Mouse (Mus musculus) limb, embryonic 12.5 days (tissue): ENCODE measurements at regions not wholly inside any gene's neighbourhood (a gene's known extent, or its start where the extent isn't known, plus 50 kb on each side); places are given as distances from the start of the nearest gene placed in this dataset.
A peak's percentile ranks its signal among the peaks of the same experiment; 100 is the strongest.

Experiments
- ATAC-seq: fragments of 200-750 bp; cut with Nextera tagmentation; 2 replicates; pipeline ENCODE4 v1.8.0; 2017; ENCODE audit warnings: low read depth, moderate TSS enrichment; ENCODE audit not compliant: insufficient number of reproducible peaks, insufficient read depth, low FRiP score, low TSS enrichment
- H3K27ac ChIP-seq: fragments of 300-500 bp; sonication (generic); 2 replicates; pipeline ENCODE4 v1.5.1; 2016; ENCODE audit warnings: mild to moderate bottlenecking, moderate library complexity
- H3K27me3 ChIP-seq: fragments of 300-500 bp; sonication (generic); 2 replicates; pipeline ENCODE4 v1.6.1; 2016; ENCODE audit warnings: mild to moderate bottlenecking, moderate library complexity
- H3K36me3 ChIP-seq: fragments of 300-500 bp; sonication (generic); 2 replicates; pipeline ENCODE4 v1.6.1; 2016; ENCODE audit warnings: mild to moderate bottlenecking, moderate library complexity
- H3K4me1 ChIP-seq: fragments of 300-500 bp; sonication (generic); replicated peaks from 2 replicates; pipeline ENCODE4 v1.6.1; 2016
- H3K4me2 ChIP-seq: fragments of 300-500 bp; sonication (generic); 2 replicates; pipeline ENCODE4 v1.6.1; 2016; ENCODE audit warnings: mild to moderate bottlenecking, moderate library complexity
- H3K4me3 ChIP-seq: fragments of 300-500 bp; sonication (generic); replicated peaks from 2 replicates; pipeline ENCODE4 v1.5.1; 2016; ENCODE audit warnings: mild to moderate bottlenecking
- H3K9ac ChIP-seq: fragments of 300-500 bp; sonication (generic); replicated peaks from 2 replicates; pipeline ENCODE4 v1.6.1; 2016; ENCODE audit warnings: mild to moderate bottlenecking, moderate library complexity
- H3K9me3 ChIP-seq: fragments of 300-500 bp; sonication (generic); 2 replicates; pipeline ENCODE4 v1.6.1; 2016; ENCODE audit warnings: mild to moderate bottlenecking, moderate library complexity
- WGBS: fragments of 180-500 bp; shearing (Covaris S2); methylation state at CpG from one replicate; pipeline ENCODE4 v1.1.7; 2016; 5-methylcytosine and 5-hydroxymethylcytosine counted together

DNA sequence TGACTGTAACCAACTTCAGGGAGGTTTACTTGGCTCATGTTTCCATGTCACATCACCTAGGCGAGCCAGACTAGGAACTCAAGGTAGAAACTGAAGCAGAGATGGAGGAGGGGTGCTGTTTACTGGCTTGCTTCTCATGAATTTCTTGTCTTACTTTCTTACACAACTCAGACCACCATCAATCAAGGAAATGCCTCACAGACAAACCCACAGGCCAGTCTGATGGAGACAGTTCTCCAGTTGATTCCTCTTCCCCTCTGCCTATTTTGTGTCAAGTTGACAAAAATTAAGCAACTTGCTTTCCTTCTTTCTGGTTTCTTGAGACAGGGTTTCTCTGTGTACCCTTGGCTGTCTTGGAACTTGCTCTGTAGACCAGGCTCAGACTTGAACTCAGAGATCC lies 83.8 kb upstream of the Phip start:
- Histone ChIP-seq H3K4me1 (no peaks in the 10 kb centered on the region), H3K9ac (no peak overlapping the region), H3K36me3 (no peaks in the 10 kb centered on the region), H3K4me2 (no peak overlapping the region), H3K27ac (no peak overlapping the region), H3K27me3 (no peaks in the 10 kb centered on the region), H3K4me3 (no peak overlapping the region), H3K9me3 (no peaks in the 10 kb centered on the region)
- 65% methylated on average over 1 of the region's 1 CpGs for WGBS
- no peak for ATAC-seq

DNA sequence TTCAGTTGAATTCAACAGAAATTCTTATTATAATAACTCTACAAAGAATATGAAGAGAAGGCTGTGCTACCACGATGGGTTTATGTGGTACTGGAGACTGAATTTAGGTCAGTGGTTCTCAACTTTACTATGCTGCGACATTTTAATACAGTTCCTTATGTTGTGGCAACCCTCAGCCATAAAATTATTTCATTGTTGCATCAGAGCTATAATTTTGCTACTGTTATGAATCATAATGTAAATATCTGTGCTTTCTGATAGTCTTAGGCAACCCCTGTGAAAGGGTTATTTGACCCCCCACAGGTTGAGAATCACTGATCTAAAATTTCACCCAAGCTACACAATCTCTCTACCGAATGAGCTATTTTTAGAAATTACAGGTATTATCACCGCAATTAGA lies 80.9 kb upstream of the Phip start:
- WGBS: 95% methylated on average over 4 of the region's 4 CpGs
- H3K4me3 ChIP-seq: no peak overlapping the region
- H3K27ac ChIP-seq: no peak overlapping the region
- no peak overlapping the region for H3K9ac ChIP-seq
- ATAC-seq: no peak
- no peaks in the 10 kb centered on the region for H3K9me3 ChIP-seq
- no peaks in the 10 kb centered on the region for H3K27me3 ChIP-seq
- no peaks in the 10 kb centered on the region for H3K36me3 ChIP-seq
- no peaks in the 10 kb centered on the region for H3K4me1 ChIP-seq
- no peak overlapping the region for H3K4me2 ChIP-seq

DNA sequence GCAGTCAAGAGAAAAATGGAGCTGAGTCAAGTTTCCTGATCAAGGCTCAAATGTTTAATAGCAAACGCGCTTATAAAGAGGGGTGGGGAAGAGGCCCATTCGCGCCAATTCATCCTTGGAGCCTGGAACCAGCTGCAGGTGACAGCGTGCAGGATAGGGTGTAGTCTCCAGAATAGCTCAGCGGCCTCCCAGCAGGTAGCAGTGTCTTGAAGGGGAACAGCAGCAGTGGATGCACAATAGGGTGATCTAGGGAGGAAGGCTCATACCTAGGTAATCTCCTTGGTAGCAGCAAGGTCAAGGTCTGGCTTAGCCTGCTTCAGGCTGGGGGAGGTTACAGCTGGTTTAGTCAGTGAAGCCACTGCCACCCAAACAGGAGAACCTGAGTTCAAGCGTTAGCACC lies 76.3 kb upstream of the Phip start:
- no peak overlapping the region for H3K4me3 ChIP-seq
- no peak overlapping the region for H3K27ac ChIP-seq
- 83% methylated on average over 7 of the region's 7 CpGs for WGBS
- no peaks in the 10 kb centered on the region for H3K36me3 ChIP-seq
- no peak overlapping the region for H3K9ac ChIP-seq
- H3K4me2 ChIP-seq: no peak overlapping the region
- H3K9me3 ChIP-seq: no peaks in the 10 kb centered on the region
- H3K4me1 ChIP-seq: 0 out of 2 replicates have a peak, but pooled peaks cover 4% of the 10 kb centered on the region
- no peak for ATAC-seq
- no peaks in the 10 kb centered on the region for H3K27me3 ChIP-seq

DNA sequence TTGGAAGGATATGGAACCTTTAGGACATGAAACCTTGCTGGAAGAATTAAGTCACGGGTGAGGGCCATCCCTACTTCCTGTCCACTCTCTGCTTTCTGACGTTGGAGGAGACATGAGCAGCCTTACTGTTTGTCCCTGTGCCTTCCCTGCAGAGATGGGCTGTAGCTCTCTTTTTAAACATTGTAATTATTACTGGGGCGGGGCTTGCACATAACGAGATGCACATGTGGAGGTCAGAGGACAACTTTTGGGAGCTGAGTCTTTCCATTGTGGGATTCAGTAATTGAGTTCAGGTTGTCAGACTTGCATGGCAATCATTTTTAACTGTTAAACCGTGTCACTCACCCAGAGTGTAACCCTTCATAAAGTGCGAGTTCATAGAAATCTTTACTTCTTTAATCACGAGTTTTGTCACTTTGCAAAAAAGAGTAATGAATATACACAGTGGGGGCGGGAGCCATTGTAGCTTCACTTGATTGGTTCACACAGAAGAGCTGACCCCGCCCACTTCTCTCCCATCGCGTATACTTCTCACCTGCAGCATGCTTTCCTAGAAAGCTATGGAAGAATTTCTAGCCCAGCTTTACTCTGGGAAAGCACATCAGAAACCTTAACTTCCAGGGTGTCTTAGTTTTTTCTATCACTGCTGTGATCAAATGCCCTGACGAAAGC lies 72.4 kb upstream of the Phip start:
- Histone ChIP-seq H3K9me3 (no peaks in the 10 kb centered on the region), H3K9ac (no peak overlapping the region), H3K4me3 (no peak overlapping the region), H3K27ac (no peak overlapping the region), H3K4me2 (peak overlapping the region; percentile 19; the same call in 1 of the 2 replicates), H3K36me3 (no peaks in the 10 kb centered on the region), H3K27me3 (no peaks in the 10 kb centered on the region), H3K4me1 (0 out of 2 replicates have a peak, but pooled peaks cover 4% of the 10 kb centered on the region)
- 35% methylated on average over 12 of the region's 12 CpGs for WGBS
- 0 out of 2 replicates have a peak, but pooled peaks have one; percentile 39 for ATAC-seq

DNA sequence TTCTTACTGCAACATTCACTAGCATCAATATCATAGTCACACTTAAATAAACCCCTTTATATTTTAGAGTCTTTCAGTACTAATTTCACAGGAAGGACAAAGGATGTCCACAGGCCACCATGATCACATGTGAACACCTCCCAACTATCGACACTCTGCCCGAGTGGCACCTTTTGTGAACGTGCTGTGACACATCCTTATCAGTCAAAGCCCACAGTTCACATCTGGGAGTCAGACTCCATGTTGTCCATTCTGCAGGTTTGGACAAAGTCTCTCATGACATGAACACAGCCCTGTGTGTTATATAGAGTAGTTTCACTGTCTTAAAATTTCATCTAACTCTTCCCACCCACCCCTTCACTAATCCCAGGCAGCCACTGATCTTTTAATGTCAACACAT lies 70.7 kb upstream of the Phip start:
- Histone ChIP-seq H3K4me2 (no peak overlapping the region), H3K27me3 (no peaks in the 10 kb centered on the region), H3K4me3 (no peak overlapping the region), H3K27ac (no peak overlapping the region), H3K9ac (no peak overlapping the region), H3K4me1 (0 out of 2 replicates have a peak, but pooled peaks cover 4% of the 10 kb centered on the region), H3K9me3 (no peaks in the 10 kb centered on the region), H3K36me3 (no peaks in the 10 kb centered on the region)
- ATAC-seq: no peak
- 79% methylated on average over 3 of the region's 3 CpGs for WGBS

DNA sequence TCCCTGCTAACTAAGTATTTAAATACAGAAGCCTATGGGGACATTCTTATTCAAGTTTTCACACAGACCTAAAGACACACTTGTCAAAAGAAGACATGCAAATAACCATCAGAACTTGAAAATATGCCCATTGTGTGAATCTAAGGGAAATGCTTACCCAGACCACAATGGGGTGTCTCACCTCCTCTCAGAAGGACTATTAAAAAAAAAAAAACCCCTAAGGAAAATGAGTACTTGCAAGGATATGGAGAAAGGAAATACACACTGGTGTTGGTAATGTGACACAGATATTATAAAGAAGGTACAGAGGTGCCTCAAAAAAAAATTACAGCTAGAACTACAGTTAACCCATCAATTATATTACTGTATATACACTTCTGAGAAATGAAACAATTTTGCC lies 68.5 kb upstream of the Phip start:
- no peaks in the 10 kb centered on the region for H3K9me3 ChIP-seq
- no peak for ATAC-seq
- H3K4me3 ChIP-seq: no peak overlapping the region
- H3K27ac ChIP-seq: no peak overlapping the region
- H3K4me1 ChIP-seq: 0 out of 2 replicates have a peak, but pooled peaks cover 4% of the 10 kb centered on the region
- H3K9ac ChIP-seq: no peak overlapping the region
- no peak overlapping the region for H3K4me2 ChIP-seq
- H3K36me3 ChIP-seq: no peaks in the 10 kb centered on the region
- H3K27me3 ChIP-seq: no peaks in the 10 kb centered on the region

DNA sequence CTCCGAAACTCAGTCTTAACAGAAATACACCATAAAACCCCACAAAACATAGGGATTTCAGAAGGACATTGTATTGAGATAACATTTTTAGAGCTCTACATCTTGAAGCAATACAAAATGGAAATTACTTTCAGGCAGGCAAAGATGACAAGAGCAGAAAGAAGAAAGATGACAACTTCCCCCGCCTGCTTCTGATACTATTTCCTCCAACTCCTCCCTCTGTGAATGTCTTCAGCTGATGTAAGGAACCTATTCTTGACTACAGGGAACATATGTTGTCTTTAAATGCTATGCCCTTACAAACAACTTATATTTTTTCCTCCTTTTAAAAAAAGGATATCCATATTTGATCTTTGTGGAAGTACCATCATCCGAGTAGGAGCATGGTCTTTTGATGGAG lies 66.0 kb upstream of the Phip start:
- Histone ChIP-seq H3K4me3 (no peak overlapping the region), H3K9ac (no peak overlapping the region), H3K36me3 (no peaks in the 10 kb centered on the region), H3K27me3 (no peaks in the 10 kb centered on the region), H3K4me1 (no peaks in the 10 kb centered on the region), H3K9me3 (no peaks in the 10 kb centered on the region), H3K4me2 (no peak overlapping the region), H3K27ac (no peak overlapping the region)
- 81% methylated on average over 3 of the region's 3 CpGs for WGBS
- no peak for ATAC-seq

DNA sequence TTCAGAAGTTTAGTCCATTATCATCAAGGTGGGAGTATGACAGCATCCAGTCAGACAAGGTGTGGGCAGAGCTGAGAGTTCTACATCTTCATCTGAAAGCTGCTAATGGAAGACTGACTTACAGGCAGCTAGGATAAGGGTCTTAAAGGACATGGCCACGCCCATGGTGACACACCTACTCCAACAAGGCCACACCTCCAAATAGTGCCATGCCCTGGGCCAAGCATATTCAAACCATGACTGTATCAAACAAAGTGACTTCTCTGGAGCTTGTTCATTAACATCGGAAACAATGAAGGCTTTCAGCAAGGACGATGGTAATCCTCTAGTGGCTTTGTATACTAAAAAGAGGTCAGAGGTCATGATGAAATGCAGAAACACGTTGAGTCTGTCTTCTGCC lies 65.4 kb upstream of the Phip start:
- H3K9ac ChIP-seq: no peak overlapping the region
- H3K9me3 ChIP-seq: no peaks in the 10 kb centered on the region
- no peak for ATAC-seq
- H3K27me3 ChIP-seq: no peaks in the 10 kb centered on the region
- H3K4me1 ChIP-seq: no peaks in the 10 kb centered on the region
- no peak overlapping the region for H3K27ac ChIP-seq
- H3K36me3 ChIP-seq: no peaks in the 10 kb centered on the region
- no peak overlapping the region for H3K4me3 ChIP-seq
- no peak overlapping the region for H3K4me2 ChIP-seq
- 69% methylated on average over 4 of the region's 4 CpGs for WGBS

DNA sequence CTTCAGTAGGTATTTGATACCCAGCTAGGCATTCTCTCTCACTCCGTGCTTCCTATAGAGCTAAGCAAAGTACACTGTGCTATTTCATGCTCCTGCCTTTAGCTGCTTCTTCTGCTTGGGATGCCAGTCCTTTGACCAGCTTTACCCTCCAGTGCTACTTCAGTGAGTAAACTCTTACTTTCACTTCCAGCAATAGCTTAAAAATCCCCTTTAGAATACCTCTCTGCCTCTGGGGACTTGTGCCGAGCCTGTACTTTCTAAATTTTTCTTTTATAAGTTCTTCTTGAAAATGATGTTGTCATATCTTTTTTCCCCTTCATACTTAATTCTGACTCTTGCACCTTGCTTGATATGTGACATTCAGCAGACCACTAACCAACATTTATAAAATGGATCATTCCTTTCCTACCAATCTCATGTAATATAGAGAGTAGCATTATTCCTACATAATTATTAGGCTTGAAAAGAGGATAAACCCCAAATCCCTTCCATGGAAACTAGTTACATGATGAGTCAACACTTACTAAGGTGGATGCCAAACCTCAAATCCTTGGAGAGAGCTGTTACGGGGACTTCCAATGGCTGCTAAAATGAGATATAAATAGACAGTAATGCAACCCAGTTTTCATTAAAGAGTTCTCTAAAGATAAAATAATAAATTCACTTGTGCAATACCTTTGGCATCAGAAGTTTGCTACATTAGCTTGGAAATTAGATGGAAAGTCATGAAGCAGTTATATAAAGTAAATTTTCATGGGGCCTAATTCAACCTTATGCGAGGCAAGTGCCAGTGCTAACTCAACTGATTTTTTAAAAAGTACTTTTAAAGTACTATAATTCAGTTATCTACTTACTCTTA lies 62.2 kb upstream of the Phip start:
- no peaks in the 10 kb centered on the region for H3K9me3 ChIP-seq
- no peak overlapping the region for H3K4me2 ChIP-seq
- no peaks in the 10 kb centered on the region for H3K36me3 ChIP-seq
- no peak overlapping the region for H3K4me3 ChIP-seq
- H3K4me1 ChIP-seq: no peaks in the 10 kb centered on the region
- WGBS: 92% methylated on average over 4 of the region's 4 CpGs
- no peak overlapping the region for H3K27ac ChIP-seq
- ATAC-seq: no peak
- no peak overlapping the region for H3K9ac ChIP-seq
- H3K27me3 ChIP-seq: no peaks in the 10 kb centered on the region
